Comparison of ENCODE assay signal across 7 mouse cellular contexts in genomic region chr8:124792186-124792585, GRCm38 (mm10). TPM values are rescaled to one million over a fixed set of nuclear protein-coding genes. Genes with fewer than 3 reads are reported as not detected.
A peak's percentile ranks its signal among the peaks of the same experiment; 100 is the strongest.
DNase-seq lines count a peak whose midpoint lies in the region; ATAC-seq lines count a peak whose summit lies in the region.

No protein-coding gene starts in this region.

- peak; percentile 31 to 43; a peak in 2 of 4 replicates for ATAC-seq in hematopoietic stem cell, adult 5-6 weeks (replicated peaks in 1 of 2; ENCODE audit: insufficient read depth in 1 of 2, low FRiP score in 2 of 2, low TSS enrichment in 1 of 2, low read depth in 1 of 2, poor library complexity in 2 of 2, severe bottlenecking in 2 of 2)

- H3K9me3 ChIP-seq in limb, embryonic 10.5 days (replicated peaks), result no peaks in the 10 kb centered on the region

- H3K36me3 ChIP-seq in limb, embryonic 10.5 days, result no peaks in the 10 kb centered on the region

- H3K27me3 ChIP-seq in limb, embryonic 10.5 days (ENCODE audit: low read depth, poor library complexity, severe bottlenecking), result peaks cover 72% of the 10 kb centered on the region

- WGBS in limb, embryonic 10.5 days, result 2% methylated on average over 32 of the region's 32 CpGs

- H3K27ac ChIP-seq in limb, embryonic 10.5 days, result no peak overlapping the region

- H3K4me3 ChIP-seq in limb, embryonic 10.5 days, result peak overlapping the region; percentile 63

- peaks cover 31% of the 10 kb centered on the region for H3K4me1 ChIP-seq in limb, embryonic 10.5 days

- DNase-seq in ovary, postnatal 36 days (ENCODE audit: low spot score), result peak; percentile 9
- no peak for DNase-seq in ovary, postnatal 14 days (ENCODE audit: low spot score)
- peak; percentile 80 to 81 for DNase-seq in cerebellum, postnatal 14 days
- DNase-seq in limb, embryonic 10.5 days (ENCODE audit: low spot score), result peak; percentile 49
- peak; percentile 37 for DNase-seq in retina, embryonic 14.5 days (ENCODE audit: low spot score)
- no peak for DNase-seq in yolk sac, embryonic 10.5 days (ENCODE audit: low spot score)

RNA-seq across cellular contexts. Expression of gene Trim67, which starts 0.7 kb away (rescaled TPM):
- total RNA-seq in hematopoietic stem cell, adult 5-6 weeks (2017), result 0.06 TPM in 1 of 2 replicates, not detected in the other
- polyA plus RNA-seq in limb, embryonic 10.5 days (2016; fragmentation: Nextera tagmentation; extraction: Ambion mirVana), result not detected in 2 replicates

RNA-seq across cellular contexts. Expression of gene Fam89a, which starts 40.6 kb away (rescaled TPM):
- total RNA-seq in hematopoietic stem cell, adult 5-6 weeks (2017), result not detected in 2 replicates
- polyA plus RNA-seq in limb, embryonic 10.5 days (2016; fragmentation: Nextera tagmentation; extraction: Ambion mirVana), result 5.1 and 7.0 TPM in 2 replicates

Comparison
In these comparisons a context has a peak if more than half of its experiments do, and no peak if none do; other contexts are left out.
1. DNase-seq: peak in ovary, postnatal 36 days (single experiment), cerebellum, postnatal 14 days (2 of 2), limb, embryonic 10.5 days (single experiment) and retina, embryonic 14.5 days (single experiment); none in ovary, postnatal 14 days (single experiment) and yolk sac, embryonic 10.5 days (single experiment).